Mouse (Mus musculus) kidney, adult 18-20 months (tissue): ENCODE measurements around the gene Atp6v1e1.
A peak's percentile ranks its signal among the peaks of the same experiment; 100 is the strongest.
"Not testable (repeated sequence)": the region's sequence is repeated elsewhere in the genome, so short reads cannot be mapped to it uniquely, and the experiment has no call there.

Source experiments
- DNase-seq: peaks from one replicate; pipeline ENCODE4 v3.0.0; 2021

The Atp6v1e1 gene

GRCm38 (mm10) chr6:120822307-120822928 is at the start of gene Atp6v1e1:
Gene Atp6v1e1 (minus strand): TSS chr6:120822793.
- DNase-seq = peak; percentile 90

- DNase-seq = no peak
Measured at GRCm38 (mm10) chr6:120871286-120871685, 48.7 kb upstream of the Atp6v1e1 start.

GRCm38 (mm10) chr6:120868824-120869223 is 46.2 kb upstream of the Atp6v1e1 start:
- DNase-seq = no peak

- DNase-seq = no peak
Measured at GRCm38 (mm10) chr6:120866051-120866814, 43.6 kb upstream of the Atp6v1e1 start.

- DNase-seq = no peak
Measured at GRCm38 (mm10) chr6:120860079-120860478, 37.5 kb upstream of the Atp6v1e1 start.

- DNase-seq = no peak
Measured at GRCm38 (mm10) chr6:120858217-120858711, 35.7 kb upstream of the Atp6v1e1 start.

GRCm38 (mm10) chr6:120854413-120854812 is 31.8 kb upstream of the Atp6v1e1 start:
- no peak for DNase-seq

- DNase-seq = not testable (repeated sequence)
Measured at GRCm38 (mm10) chr6:120850720-120851119, 28.1 kb upstream of the Atp6v1e1 start.

GRCm38 (mm10) chr6:120841754-120842153 is 19.2 kb upstream of the Atp6v1e1 start:
- no peak for DNase-seq

GRCm38 (mm10) chr6:120840258-120840657 is 17.7 kb upstream of the Atp6v1e1 start:
- no peak for DNase-seq

GRCm38 (mm10) chr6:120837152-120837530 is 14.5 kb upstream of the Atp6v1e1 start:
- no peak for DNase-seq

- DNase-seq = peak; percentile 67
Measured at GRCm38 (mm10) chr6:120836389-120837151, 14.0 kb upstream of the Atp6v1e1 start.

GRCm38 (mm10) chr6:120835474-120836374 is 13.1 kb upstream of the Atp6v1e1 start, which contains the start of gene Bcl2l13:
Gene Bcl2l13 (plus strand): TSS chr6:120836212.
- DNase-seq = peak; percentile 99

GRCm38 (mm10) chr6:120834766-120835321 is 12.3 kb upstream of the Atp6v1e1 start:
- no peak for DNase-seq

GRCm38 (mm10) chr6:120832097-120832496 is 9.5 kb upstream of the Atp6v1e1 start:
- DNase-seq = no peak

- DNase-seq = no peak
Measured at GRCm38 (mm10) chr6:120830866-120831608, 8.4 kb upstream of the Atp6v1e1 start.

GRCm38 (mm10) chr6:120830056-120830455 is 7.5 kb upstream of the Atp6v1e1 start:
- no peak for DNase-seq

- peak; percentile 11 for DNase-seq
Measured at GRCm38 (mm10) chr6:120822937-120823614, 483 bp upstream of the Atp6v1e1 start.

GRCm38 (mm10) chr6:120821715-120822114 is 878 bp downstream of the Atp6v1e1 start:
- DNase-seq = no peak

- no peak for DNase-seq
Measured at GRCm38 (mm10) chr6:120820941-120821340, 1.7 kb downstream of the Atp6v1e1 start.

GRCm38 (mm10) chr6:120820144-120820543 is 2.4 kb downstream of the Atp6v1e1 start:
- DNase-seq = peak; percentile 41
